Mouse (Mus musculus) E14TG2a.4 (cell line): Measurements from ENCODE around the gene U90926.

Experiments
- H3K27me3 ChIP-seq: 2 replicates; pipeline ENCODE4 v1.6.1; 2014; ENCODE audit warnings: low read length, control low read depth; ENCODE audit not compliant: insufficient read depth
- H3K36me3 ChIP-seq: 2 replicates; pipeline ENCODE4 v1.6.1; 2014; ENCODE audit warnings: low read length, control low read depth; ENCODE audit not compliant: insufficient read depth
- H3K4me1 ChIP-seq: replicated peaks from 2 replicates; pipeline ENCODE4 v1.6.1; 2014; ENCODE audit warnings: low read depth, low read length, control low read depth
- H3K4me3 ChIP-seq: replicated peaks from 2 replicates; pipeline ENCODE4 v1.5.1; 2014; ENCODE audit warnings: mild to moderate bottlenecking, low read length
- H3K9me3 ChIP-seq: 2 replicates; pipeline ENCODE4 v1.6.1; 2014; ENCODE audit warnings: low read length, control low read depth
- CTCF ChIP-seq: conservative IDR thresholded peaks from 2 replicates; pipeline ENCODE4 v1.5.1; 2014; ENCODE audit warnings: low read length
- NANOG ChIP-seq: IDR thresholded peaks from 2 replicates; pipeline ENCODE4 v1.6.1; 2014; ENCODE audit warnings: borderline replicate concordance, low read length, mixed read lengths
- POU5F1 ChIP-seq: IDR thresholded peaks from 2 replicates; pipeline ENCODE4 v1.6.1; 2014; ENCODE audit warnings: low read length, borderline replicate concordance

U90926 gene

GRCm38 (mm10) chr5:92183071-92183830, 32.0 kb downstream of the U90926 start:
- TF ChIP-seq NANOG (no peak), POU5F1 (no peak), CTCF (no peak)
- H3K36me3 ChIP-seq, result peaks cover 82% of the 10 kb centered on the region

GRCm38 (mm10) chr5:92165976-92166375, 49.2 kb downstream of the U90926 start:
- peaks cover 5% of the 10 kb centered on the region; the same call in 1 of the 2 replicates for H3K4me1 ChIP-seq
- peaks cover 57% of the 10 kb centered on the region for H3K36me3 ChIP-seq
- no peaks in the 10 kb centered on the region for H3K27me3 ChIP-seq
- no peak for TF ChIP-seq POU5F1
- H3K4me3 ChIP-seq, result no peak overlapping the region
- H3K9me3 ChIP-seq, result no peaks in the 10 kb centered on the region

More at GRCm38 (mm10) chr5:92183071-92183830, 32.0 kb downstream of the U90926 start:
- no peaks in the 10 kb centered on the region for H3K27me3 ChIP-seq
- no peak overlapping the region for H3K4me3 ChIP-seq
- H3K4me1 ChIP-seq, result no peaks in the 10 kb centered on the region
- no peaks in the 10 kb centered on the region for H3K9me3 ChIP-seq
